Mouse (Mus musculus): Measurements from ENCODE around the gene Rasip1. TPM values are rescaled to one million over a fixed set of nuclear protein-coding genes. Genes with fewer than 3 reads are reported as not detected.

Rasip1 gene
- polyA plus RNA-seq, 1 experiment from 2014 or later, result 21.1 TPM

- TF ChIP-seq CTCF (IDR thresholded peaks at IDR 0.05; ENCODE audit: low read depth), result no peak
- ATAC-seq (replicated peaks; ENCODE audit: low FRiP score, low read depth), result no peak
- Histone ChIP-seq H3K36me3 (ENCODE audit: insufficient read depth, low read length) (no peaks in the 10 kb centered on the region), H3K9ac (ENCODE audit: low read depth, low read length) (no peak overlapping the region), H3K9me3 (replicated peaks; ENCODE audit: low read length) (no peaks in the 10 kb centered on the region), H3K4me3 (replicated peaks; ENCODE audit: low read depth, low read length) (no peak overlapping the region), H3K4me2 (ENCODE audit: low read length) (no peak overlapping the region), H3K27me3 (ENCODE audit: insufficient read depth, low read length) (no peaks in the 10 kb centered on the region), H3K4me1 (replicated peaks; ENCODE audit: insufficient read depth, low read length) (peaks cover 16% of the 10 kb centered on the region), H3K27ac (no peak overlapping the region)
- DNase-seq (ENCODE audit: low spot score), result no peak
- WGBS, result 68% methylated on average over 3 of the region's 3 CpGs
These were observed 59.6 kb downstream of the Rasip1 start for GRCm38 (mm10) chr7:45686841-45687240.

Other genes starting within 250 kb of the Rasip1 start
- 148 and 163 TPM in 2 replicates for gene Snrnp70, start 231.7 kb upstream of the Rasip1 start, polyA plus RNA-seq (2015; fragmentation: Nextera tagmentation; extraction: Ambion mirVana)
- gene Kcna7, start 221.8 kb upstream of the Rasip1 start, polyA plus RNA-seq (2015; fragmentation: Nextera tagmentation; extraction: Ambion mirVana), result 0.05 and 0.06 TPM in 2 replicates
- 1.5 and 1.6 TPM in 2 replicates for gene Ntf5, start 213.8 kb upstream of the Rasip1 start, polyA plus RNA-seq (2015; fragmentation: Nextera tagmentation; extraction: Ambion mirVana)
- gene Lhb, start 206.7 kb upstream of the Rasip1 start, polyA plus RNA-seq (2015; fragmentation: Nextera tagmentation; extraction: Ambion mirVana), result not detected in 2 replicates
- 26.0 and 26.9 TPM in 2 replicates for gene Gys1, start 192.6 kb upstream of the Rasip1 start, polyA plus RNA-seq (2015; fragmentation: Nextera tagmentation; extraction: Ambion mirVana)
- 94.6 and 98.9 TPM in 2 replicates for gene Ruvbl2, start 189.4 kb upstream of the Rasip1 start, polyA plus RNA-seq (2015; fragmentation: Nextera tagmentation; extraction: Ambion mirVana)
- 6,674 and 7,026 TPM in 2 replicates for gene Ftl1, start 167.6 kb upstream of the Rasip1 start, polyA plus RNA-seq (2015; fragmentation: Nextera tagmentation; extraction: Ambion mirVana)
- 183 and 194 TPM in 2 replicates for gene Bax, start 160.6 kb upstream of the Rasip1 start, polyA plus RNA-seq (2015; fragmentation: Nextera tagmentation; extraction: Ambion mirVana)
- 0.93 and 1.1 TPM in 2 replicates for gene Tulp2, start 145.6 kb upstream of the Rasip1 start, polyA plus RNA-seq (2015; fragmentation: Nextera tagmentation; extraction: Ambion mirVana)
- not detected in 2 replicates for gene Gm45808, start 140.7 kb upstream of the Rasip1 start, polyA plus RNA-seq (2015; fragmentation: Nextera tagmentation; extraction: Ambion mirVana)
- gene Dhdh, start 138.7 kb upstream of the Rasip1 start, polyA plus RNA-seq (2015; fragmentation: Nextera tagmentation; extraction: Ambion mirVana), result 1.8 TPM in 2 replicates
- 246 and 265 TPM in 2 replicates for gene Nucb1, start 117.1 kb upstream of the Rasip1 start, polyA plus RNA-seq (2015; fragmentation: Nextera tagmentation; extraction: Ambion mirVana)
- gene Ppp1r15a, start 101.2 kb upstream of the Rasip1 start, polyA plus RNA-seq (2015; fragmentation: Nextera tagmentation; extraction: Ambion mirVana), result 21.4 and 21.9 TPM in 2 replicates
- gene Plekha4, start 101.2 kb upstream of the Rasip1 start, polyA plus RNA-seq (2015; fragmentation: Nextera tagmentation; extraction: Ambion mirVana), result 5.1 and 5.8 TPM in 2 replicates
- 20.5 and 21.0 TPM in 2 replicates for gene Hsd17b14, start 72.6 kb upstream of the Rasip1 start, polyA plus RNA-seq (2015; fragmentation: Nextera tagmentation; extraction: Ambion mirVana)
- gene Bcat2, start 57.3 kb upstream of the Rasip1 start, polyA plus RNA-seq (2015; fragmentation: Nextera tagmentation; extraction: Ambion mirVana), result 92.7 and 93.0 TPM in 2 replicates
- gene Fgf21, start 12.0 kb upstream of the Rasip1 start, polyA plus RNA-seq (2015; fragmentation: Nextera tagmentation; extraction: Ambion mirVana), result 0.12 TPM in 1 of 2 replicates, not detected in the other
- 0.08 and 0.26 TPM in 2 replicates for gene Fut1, start 10.2 kb upstream of the Rasip1 start, polyA plus RNA-seq (2015; fragmentation: Nextera tagmentation; extraction: Ambion mirVana)
- gene Izumo1, start 5.7 kb upstream of the Rasip1 start, polyA plus RNA-seq (2015; fragmentation: Nextera tagmentation; extraction: Ambion mirVana), result 0.17 and 0.29 TPM in 2 replicates
- 3.9 and 4.8 TPM in 2 replicates for gene Mamstr, start 12.5 kb downstream of the Rasip1 start, polyA plus RNA-seq (2015; fragmentation: Nextera tagmentation; extraction: Ambion mirVana)
- 0.38 TPM in 2 replicates for gene Fut2, start 38.9 kb downstream of the Rasip1 start, polyA plus RNA-seq (2015; fragmentation: Nextera tagmentation; extraction: Ambion mirVana)
- gene Ntn5, start 56.5 kb downstream of the Rasip1 start, polyA plus RNA-seq (2015; fragmentation: Nextera tagmentation; extraction: Ambion mirVana), result 0.18 and 0.23 TPM in 2 replicates
- 0.13 and 0.32 TPM in 2 replicates for gene Sec1, start 66.9 kb downstream of the Rasip1 start, polyA plus RNA-seq (2015; fragmentation: Nextera tagmentation; extraction: Ambion mirVana)
- 7.5 and 8.9 TPM in 2 replicates for gene Car11, start 72.4 kb downstream of the Rasip1 start, polyA plus RNA-seq (2015; fragmentation: Nextera tagmentation; extraction: Ambion mirVana)
- gene Dbp, start 77.6 kb downstream of the Rasip1 start, polyA plus RNA-seq (2015; fragmentation: Nextera tagmentation; extraction: Ambion mirVana), result 8.4 and 8.6 TPM in 2 replicates
- gene Rpl18, start 88.0 kb downstream of the Rasip1 start, polyA plus RNA-seq (2015; fragmentation: Nextera tagmentation; extraction: Ambion mirVana), result 1,049 and 1,142 TPM in 2 replicates
- gene Sphk2, start 90.5 kb downstream of the Rasip1 start, polyA plus RNA-seq (2015; fragmentation: Nextera tagmentation; extraction: Ambion mirVana), result 20.8 and 22.3 TPM in 2 replicates
- 0.23 and 0.28 TPM in 2 replicates for gene Fam83e, start 93.7 kb downstream of the Rasip1 start, polyA plus RNA-seq (2015; fragmentation: Nextera tagmentation; extraction: Ambion mirVana)
- not detected in 2 replicates for gene Spaca4, start 98.3 kb downstream of the Rasip1 start, polyA plus RNA-seq (2015; fragmentation: Nextera tagmentation; extraction: Ambion mirVana)
- 0.59 and 0.91 TPM in 2 replicates for gene Lmtk3, start 156.2 kb downstream of the Rasip1 start, polyA plus RNA-seq (2015; fragmentation: Nextera tagmentation; extraction: Ambion mirVana)
- gene Sult2b1, start 157.2 kb downstream of the Rasip1 start, polyA plus RNA-seq (2015; fragmentation: Nextera tagmentation; extraction: Ambion mirVana), result 3.7 and 3.9 TPM in 2 replicates
- gene Cyth2, start 187.1 kb downstream of the Rasip1 start, polyA plus RNA-seq (2015; fragmentation: Nextera tagmentation; extraction: Ambion mirVana), result 99.2 and 105 TPM in 2 replicates
- gene Kcnj14, start 197.3 kb downstream of the Rasip1 start, polyA plus RNA-seq (2015; fragmentation: Nextera tagmentation; extraction: Ambion mirVana), result 0.80 and 1.3 TPM in 2 replicates
- gene Grwd1, start 203.5 kb downstream of the Rasip1 start, polyA plus RNA-seq (2015; fragmentation: Nextera tagmentation; extraction: Ambion mirVana), result 50.6 and 53.5 TPM in 2 replicates
- 81.3 and 84.5 TPM in 2 replicates for gene Kdelr1, start 245.3 kb downstream of the Rasip1 start, polyA plus RNA-seq (2015; fragmentation: Nextera tagmentation; extraction: Ambion mirVana)

Measured in kidney, postnatal 0 days (tissue).